7 mouse cellular contexts compared by ENCODE assay signal in genomic region chr12:80435887-80436286, GRCm38 (mm10). TPM values are rescaled to one million over a fixed set of nuclear protein-coding genes. Genes with fewer than 3 reads are reported as not detected.
DNase-seq lines count a peak whose midpoint lies in the region; ATAC-seq lines count a peak whose summit lies in the region.

No protein-coding gene starts in this region.

- peak overlapping the region; percentile 95 for H3K4me3 ChIP-seq in neural tube, embryonic 13.5 days

- no peaks in the 10 kb centered on the region for H3K27me3 ChIP-seq in neural tube, embryonic 13.5 days

- H3K9ac ChIP-seq in neural tube, embryonic 13.5 days, result peak overlapping the region; percentile 94

- H3K9me3 ChIP-seq in neural tube, embryonic 13.5 days, result no peaks in the 10 kb centered on the region

- WGBS in neural tube, embryonic 13.5 days, result 1% methylated on average over 10 of the region's 10 CpGs

- DNase-seq in spleen, adult 12 weeks (ENCODE audit: low spot score), result peak; percentile 7
- DNase-seq in spleen, postnatal 4 days (ENCODE audit: low spot score in 2 of 2), result no peak
- DNase-seq in c-Kit-positive CD71-positive TER-119-positive erythroid progenitor cells, embryonic 14.5 days (ENCODE audit: low spot score), result peak; percentile 14
- DNase-seq in induced T-regulatory cell, adult 2 months (ENCODE audit: low read depth), result peak; percentile 58
- no peak for DNase-seq in ovary, postnatal 10 days (ENCODE audit: low spot score)
- DNase-seq in urinary bladder, postnatal 14 days (ENCODE audit: low spot score), result no peak

- peaks cover 31% of the 10 kb centered on the region for H3K4me1 ChIP-seq in neural tube, embryonic 13.5 days (replicated peaks)

- peak; percentile 50 for ATAC-seq in neural tube, embryonic 13.5 days (ENCODE audit: low read depth)

- peak overlapping the region; percentile 99 for H3K27ac ChIP-seq in neural tube, embryonic 13.5 days (replicated peaks)

- peak overlapping the region; percentile 65 for H3K4me2 ChIP-seq in neural tube, embryonic 13.5 days

- H3K36me3 ChIP-seq in neural tube, embryonic 13.5 days, result no peaks in the 10 kb centered on the region

RNA-seq across cellular contexts. Expression of gene Dcaf5, which starts 0.5 kb away (rescaled TPM):
- 22.8 and 24.2 TPM in 2 replicates for polyA plus RNA-seq in neural tube, embryonic 13.5 days (2015; fragmentation: Nextera tagmentation; extraction: Ambion mirVana)

RNA-seq across cellular contexts. Expression of gene Exd2, which starts 27.0 kb away (rescaled TPM):
- 47.7 and 51.4 TPM in 2 replicates for polyA plus RNA-seq in neural tube, embryonic 13.5 days (2015; fragmentation: Nextera tagmentation; extraction: Ambion mirVana)

Comparison
In these comparisons a context has a peak if more than half of its experiments do, and no peak if none do; other contexts are left out.
1. DNase-seq: peak in spleen, adult 12 weeks (single experiment), c-Kit-positive CD71-positive TER-119-positive erythroid progenitor cells, embryonic 14.5 days (single experiment) and induced T-regulatory cell, adult 2 months (single experiment); none in spleen, postnatal 4 days (0 of 2), ovary, postnatal 10 days (single experiment) and urinary bladder, postnatal 14 days (single experiment).